Mouse (Mus musculus): Measurements from ENCODE around the gene Lsg1.
A peak's percentile ranks its signal among the peaks of the same experiment; 100 is the strongest.

The Lsg1 gene

GRCm38 (mm10) chr16:30517666-30518283 lies 69.6 kb downstream of the Lsg1 start:
- DNase-seq (ENCODE audit: low read depth): peak; percentile 80

- DNase-seq (ENCODE audit: low read depth): no peak
Observed at GRCm38 (mm10) chr16:30516993-30517392, 70.4 kb downstream of the Lsg1 start.

GRCm38 (mm10) chr16:30515418-30515817 lies 72.0 kb downstream of the Lsg1 start:
- no peak for DNase-seq (ENCODE audit: low read depth)

GRCm38 (mm10) chr16:30513050-30514024 lies 74.1 kb downstream of the Lsg1 start:
- DNase-seq (ENCODE audit: low read depth): peak; percentile 84

GRCm38 (mm10) chr16:30512375-30513049 lies 74.9 kb downstream of the Lsg1 start:
- DNase-seq (ENCODE audit: low read depth): peak; percentile 75

- no peak for DNase-seq (ENCODE audit: low read depth)
Observed at GRCm38 (mm10) chr16:30511563-30512340, 75.6 kb downstream of the Lsg1 start.

- peak; percentile 93 for DNase-seq (ENCODE audit: low read depth)
Observed at GRCm38 (mm10) chr16:30510504-30511451, 76.6 kb downstream of the Lsg1 start.
